Mouse (Mus musculus) hematopoietic stem cell, adult 5-6 weeks (primary cell): Measurements from ENCODE around the gene Arid3b. TPM values are rescaled to one million over a fixed set of nuclear protein-coding genes. Genes with fewer than 3 reads are reported as not detected.

Source experiments
- ATAC-seq, 2 experiments: fragments of 125-278 bp in 1 of 2; replicated peaks in 1 of 2; 2 replicates each; pipeline ENCODE4 v1.8.0; 2016 to 2017; ENCODE audit warnings: inconsistent platforms in 2 of 2, mild to moderate bottlenecking in 2 of 2, moderate number of reproducible peaks in 2 of 2, low read depth in 1 of 2, moderate TSS enrichment in 1 of 2; ENCODE audit not compliant: low FRiP score in 2 of 2, poor library complexity in 2 of 2, severe bottlenecking in 2 of 2, insufficient read depth in 1 of 2, low TSS enrichment in 1 of 2
- total RNA-seq: library from RNA; stranded (forward); fragments of 172-1452, 232-1000 nt; gene quantifications from 2 replicates; pipeline ENCODE4 v1.2.3, GENCODE M21; 2017

Arid3b gene
- total RNA-seq, 1 experiment from 2014 or later = 4.6 TPM

DNA sequence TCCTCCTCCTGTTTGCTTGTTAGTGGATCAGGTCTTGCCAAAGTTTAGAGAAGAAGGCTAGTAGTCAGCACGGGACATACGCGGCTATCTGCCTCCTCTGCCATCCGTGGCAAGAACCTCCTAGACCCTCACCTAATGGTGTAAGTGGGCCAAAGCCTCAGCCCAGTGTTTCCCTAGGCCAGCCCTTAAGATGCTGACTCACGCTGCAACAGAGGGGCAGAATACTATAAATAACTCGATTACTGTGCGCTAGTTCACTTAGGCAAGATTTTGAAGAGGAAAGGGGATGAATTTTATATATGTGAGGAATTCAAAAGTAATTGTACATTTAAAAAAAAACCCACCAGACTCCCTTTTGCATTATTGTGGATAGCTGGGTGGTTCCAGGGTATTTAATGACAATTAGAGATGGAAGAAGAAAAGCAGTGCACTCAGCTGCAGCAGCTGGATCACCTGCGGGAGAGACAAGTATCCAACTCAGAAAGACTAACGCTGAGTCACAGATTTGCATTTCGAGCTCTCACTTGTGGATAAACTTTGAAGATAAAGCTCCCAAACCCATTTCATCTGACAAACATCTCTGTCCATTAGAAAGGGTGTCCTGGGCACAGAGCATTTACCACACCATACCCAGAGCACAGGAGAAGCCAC lies 31.4 kb downstream of the Arid3b start:
- no peak; a peak in 1 of 4 replicates for ATAC-seq

DNA sequence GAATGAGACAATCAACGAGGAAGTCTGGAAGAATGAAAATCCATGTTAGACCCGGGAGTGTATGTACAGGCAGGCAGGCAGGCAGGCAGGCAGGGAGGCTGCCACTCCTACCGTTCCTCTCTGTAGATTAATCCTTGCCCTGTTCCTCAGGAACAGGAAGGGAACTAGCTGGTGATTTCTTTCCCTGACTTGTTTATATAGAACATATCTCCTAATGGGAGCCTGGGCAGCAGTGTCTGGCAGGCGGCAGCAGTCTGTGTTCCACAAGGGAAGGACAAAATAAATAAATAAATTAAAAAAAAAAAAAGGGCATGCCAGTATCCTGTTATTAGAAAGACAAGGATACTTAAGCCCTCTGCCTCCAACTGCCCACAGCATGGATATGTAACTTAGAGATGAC lies 32.8 kb downstream of the Arid3b start:
- ATAC-seq = no peak

DNA sequence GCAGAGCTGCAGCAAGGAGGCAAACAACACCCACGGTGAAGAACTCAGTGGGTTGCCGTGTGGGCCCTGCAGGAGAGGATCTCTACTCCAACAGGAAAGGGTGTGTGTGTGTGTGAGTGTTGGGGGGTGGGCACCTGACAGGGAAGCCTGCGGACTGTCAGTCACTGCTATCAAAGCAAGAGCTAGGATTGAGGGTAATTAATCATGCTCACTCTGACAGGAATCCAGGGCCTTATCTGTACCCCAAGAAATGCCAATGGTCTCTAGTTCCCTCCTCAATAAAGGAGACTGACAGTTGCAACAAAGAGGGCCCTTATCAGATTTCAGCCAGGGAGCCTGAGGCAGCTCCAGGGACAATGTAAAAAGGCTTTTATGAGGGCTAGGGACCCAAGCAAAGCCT lies 33.5 kb downstream of the Arid3b start:
- ATAC-seq = no peak

DNA sequence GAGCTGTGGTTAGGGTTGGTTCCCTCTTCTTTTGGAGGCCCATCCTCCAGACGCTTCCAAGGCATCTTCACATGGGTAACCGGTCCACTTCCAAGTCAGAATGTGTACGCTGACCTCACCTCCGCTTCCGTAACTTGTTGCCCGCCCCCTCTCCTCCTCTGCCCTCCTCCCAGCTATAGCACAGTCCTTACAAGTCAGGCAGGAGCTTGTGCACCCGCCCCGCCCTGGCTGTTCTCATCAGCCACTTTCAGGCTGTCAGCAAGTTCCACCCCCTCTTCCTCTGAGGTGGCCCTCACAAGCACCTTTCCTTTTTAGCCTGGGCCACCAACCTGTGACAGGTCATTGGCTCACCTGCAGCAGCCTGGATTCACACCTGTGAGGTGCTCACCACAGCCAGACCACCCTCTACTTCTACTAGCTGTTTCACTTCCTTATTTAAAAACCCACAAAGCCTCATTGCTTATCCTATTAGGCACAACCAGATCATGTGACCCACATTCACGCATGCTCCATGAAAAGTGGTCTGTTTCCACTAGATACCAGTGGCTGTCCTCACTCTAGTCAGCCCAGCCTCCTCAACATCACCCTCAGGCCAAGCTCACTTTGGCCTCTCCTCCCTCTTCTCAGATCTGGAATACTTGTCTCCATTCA lies 36.1 kb downstream of the Arid3b start:
- peak; percentile 34 to 73 for ATAC-seq

DNA sequence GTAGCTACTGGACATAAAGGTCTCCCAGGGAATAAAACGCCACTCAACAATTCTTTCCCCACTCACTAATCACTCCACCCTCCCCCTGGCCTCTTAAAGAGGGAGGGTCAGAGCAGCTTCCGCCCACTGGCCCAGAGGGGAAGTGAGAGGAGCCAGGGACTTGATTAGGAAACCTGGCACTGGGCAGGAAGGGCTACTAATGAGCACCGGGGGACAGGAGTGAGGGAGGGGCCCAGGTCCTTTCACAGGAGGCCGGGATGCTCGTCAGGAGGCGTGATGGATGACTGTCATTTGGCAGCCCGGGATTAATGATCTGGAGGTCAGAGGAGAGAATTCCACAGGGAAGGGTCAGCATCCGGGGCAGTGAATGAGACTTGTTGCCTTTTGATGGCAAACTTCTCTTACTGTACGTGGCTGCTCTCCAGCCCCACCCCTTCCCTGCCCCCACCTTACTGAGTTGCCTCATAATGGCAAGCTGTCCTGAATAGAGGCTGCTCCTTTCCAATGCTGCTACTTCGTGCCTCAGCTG lies 37.8 kb downstream of the Arid3b start:
- peak in 1 of 2 experiments; percentile 32; a peak in 1 of 4 replicates for ATAC-seq

DNA sequence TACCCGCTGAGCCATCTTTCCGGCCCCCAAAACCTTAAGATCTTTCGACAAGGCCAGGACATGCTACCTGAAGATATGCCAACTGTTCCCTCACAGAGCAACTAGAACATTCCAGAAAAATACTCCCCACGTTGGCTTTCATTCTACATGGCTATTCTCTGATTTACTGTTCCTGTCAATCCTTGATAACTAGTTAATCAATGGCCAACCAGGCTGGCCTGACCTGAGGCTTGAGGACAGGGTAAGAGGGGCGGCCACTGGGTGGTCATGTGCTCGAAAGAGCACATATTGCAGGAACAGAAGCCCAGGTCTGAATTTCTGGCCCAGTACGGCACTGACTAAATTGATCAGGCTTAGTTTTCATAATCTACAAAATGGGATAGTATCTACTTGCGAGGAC lies 39.1 kb downstream of the Arid3b start:
- no peak for ATAC-seq

DNA sequence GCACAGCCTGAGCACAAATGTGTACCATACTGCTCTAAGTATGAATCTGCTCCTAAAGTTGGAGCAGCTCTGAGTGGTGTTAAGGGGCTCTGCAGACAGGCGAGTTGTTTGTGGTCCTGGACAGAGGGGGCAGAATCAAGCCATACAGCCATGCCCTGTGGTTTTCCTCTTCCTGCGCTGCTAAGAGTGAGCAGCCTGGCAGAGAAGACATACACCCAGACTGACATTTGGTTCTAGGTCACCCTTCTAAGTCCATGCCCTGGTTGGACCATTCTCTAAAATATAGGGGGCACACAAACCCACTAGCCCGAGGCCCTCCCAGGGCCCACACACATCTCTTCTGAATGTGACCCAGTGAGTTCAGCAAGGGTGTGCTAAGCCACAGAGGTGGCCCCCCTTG lies 46.9 kb downstream of the Arid3b start:
- ATAC-seq = peak; percentile 77

DNA sequence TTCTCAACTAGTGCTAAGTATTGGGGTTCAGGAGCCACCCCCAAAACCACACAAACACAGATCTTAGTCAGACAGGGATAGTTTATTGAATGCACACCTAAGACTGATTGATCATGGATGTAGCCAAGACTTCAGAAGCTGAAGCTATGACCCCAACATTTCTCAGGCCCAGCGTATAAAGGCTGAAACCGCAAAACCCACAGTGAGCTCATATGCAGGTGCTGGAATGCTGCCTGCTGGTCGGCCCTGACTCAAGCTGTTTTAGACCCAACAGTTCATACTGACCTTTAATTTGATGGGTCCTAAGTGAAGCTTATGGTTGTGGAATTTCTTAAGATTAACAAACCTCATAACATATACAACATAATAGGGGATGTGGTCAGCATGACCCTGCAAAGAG lies 53.9 kb downstream of the Arid3b start:
- ATAC-seq = no peak

DNA sequence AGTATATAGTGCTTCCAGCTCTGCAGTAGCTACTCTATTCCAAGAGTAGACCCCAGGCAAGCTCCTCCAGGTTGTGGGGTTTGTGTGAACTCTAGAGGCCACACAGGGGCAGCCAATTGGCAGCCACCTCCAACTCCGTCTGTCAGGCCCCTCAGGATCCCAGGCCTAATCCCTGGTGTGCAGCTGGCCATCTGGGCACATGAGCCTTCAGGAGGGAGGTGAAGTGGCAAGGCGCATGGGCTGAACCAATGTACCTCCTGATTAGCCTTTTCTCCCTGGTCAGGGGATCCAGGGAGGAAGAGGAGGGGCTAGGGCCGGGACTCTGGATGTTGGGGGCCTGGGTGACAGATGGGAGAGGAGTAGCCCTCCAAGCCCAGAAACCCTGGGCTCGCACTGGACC lies 60.9 kb downstream of the Arid3b start:
- ATAC-seq = no peak

DNA sequence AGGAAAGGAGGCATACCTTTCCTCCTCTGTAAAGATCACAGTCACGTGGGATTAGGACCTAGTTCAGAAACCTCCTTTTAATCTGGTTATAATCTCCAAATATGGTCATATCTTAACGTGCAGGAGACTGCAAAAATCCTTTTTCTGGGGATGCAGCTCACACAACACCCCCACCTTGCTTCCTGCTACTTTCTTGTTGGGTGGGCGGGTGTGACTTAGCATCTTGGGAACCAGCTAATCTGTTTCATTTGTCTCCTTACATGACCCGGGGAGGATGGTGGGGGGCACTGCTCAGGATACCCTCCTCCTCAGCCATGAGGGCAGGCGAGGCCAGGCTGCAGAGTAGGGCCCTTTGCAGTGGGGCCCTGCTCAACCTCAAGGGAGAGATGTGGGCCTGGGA lies 61.6 kb downstream of the Arid3b start:
- no peak for ATAC-seq

DNA sequence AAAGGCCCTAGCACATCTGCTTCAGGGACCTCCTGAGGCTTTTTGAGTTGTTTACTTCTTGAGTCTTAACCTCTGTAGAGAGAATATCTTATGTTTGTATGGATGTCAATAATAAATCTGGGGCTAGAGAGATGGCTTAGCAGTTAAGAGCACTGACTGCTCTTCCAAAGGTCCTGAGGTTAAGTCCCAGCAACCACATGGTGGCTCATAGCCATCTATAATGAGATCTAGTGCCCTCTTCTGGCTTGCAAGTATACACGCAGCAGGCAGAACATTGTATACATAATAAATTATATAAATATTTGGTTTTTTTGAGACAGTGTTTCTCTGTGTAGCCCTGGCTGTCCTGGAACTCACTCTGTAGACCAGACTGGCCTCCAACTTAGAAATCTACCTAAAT lies 62.4 kb downstream of the Arid3b start:
- ATAC-seq = no peak

DNA sequence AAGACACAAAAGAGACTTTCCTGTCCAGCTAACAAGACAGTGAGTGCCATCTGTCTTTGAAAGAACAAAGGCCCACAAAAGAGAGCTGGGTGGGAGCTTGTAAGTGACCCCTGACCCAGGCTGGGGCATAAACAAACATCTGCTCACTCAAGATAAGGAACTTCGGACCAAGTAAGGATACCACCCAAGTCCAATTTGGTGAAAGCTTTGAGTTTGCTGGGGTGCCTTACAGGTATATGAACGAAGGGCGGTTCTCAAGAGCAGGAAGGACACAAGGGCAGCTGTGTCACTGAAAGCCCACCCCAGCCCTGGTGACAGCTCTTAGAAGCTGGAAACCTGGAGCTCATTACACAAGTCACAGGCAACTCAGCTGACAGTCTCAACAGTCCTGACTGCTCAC lies 62.8 kb downstream of the Arid3b start:
- ATAC-seq = no peak

DNA sequence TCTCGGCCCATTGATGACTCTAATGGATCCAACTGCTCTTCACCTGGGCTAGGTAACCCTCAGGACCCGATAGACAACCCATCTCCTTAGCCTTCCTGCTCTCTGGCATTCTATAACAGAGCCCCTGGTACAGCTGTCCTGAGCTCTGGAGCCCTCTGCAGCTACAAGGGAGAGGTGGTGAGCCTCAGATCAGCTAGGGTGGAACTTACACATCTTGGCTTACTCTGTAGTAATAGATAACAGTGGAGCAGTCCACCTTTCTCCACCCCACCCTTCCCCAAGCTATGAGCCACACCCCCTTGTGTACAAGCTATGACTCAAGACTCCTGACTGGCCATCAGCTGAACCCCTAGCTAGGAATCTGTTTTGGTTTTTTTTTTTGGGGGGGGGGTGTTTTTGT lies 65.8 kb downstream of the Arid3b start:
- ATAC-seq = no peak

DNA sequence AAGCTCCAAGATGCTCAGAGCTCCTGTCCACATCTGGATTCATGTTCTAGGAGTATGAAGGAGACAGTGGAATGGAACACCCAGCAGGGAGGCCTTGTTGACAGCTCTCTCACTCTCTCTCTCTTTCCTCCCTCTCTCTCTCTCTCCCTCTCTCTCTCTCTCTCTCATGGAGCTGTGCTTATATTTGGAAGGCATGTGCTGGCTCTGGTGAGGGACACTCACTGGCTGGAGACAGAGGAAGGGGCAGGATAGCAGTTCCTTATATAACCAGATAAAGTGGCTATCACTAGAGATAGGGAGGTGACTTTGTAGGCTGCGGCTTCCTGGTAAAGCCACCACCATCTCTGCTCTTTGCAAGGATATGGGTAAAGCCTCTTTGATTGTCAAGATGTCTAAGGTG lies 66.4 kb downstream of the Arid3b start:
- ATAC-seq = no peak

DNA sequence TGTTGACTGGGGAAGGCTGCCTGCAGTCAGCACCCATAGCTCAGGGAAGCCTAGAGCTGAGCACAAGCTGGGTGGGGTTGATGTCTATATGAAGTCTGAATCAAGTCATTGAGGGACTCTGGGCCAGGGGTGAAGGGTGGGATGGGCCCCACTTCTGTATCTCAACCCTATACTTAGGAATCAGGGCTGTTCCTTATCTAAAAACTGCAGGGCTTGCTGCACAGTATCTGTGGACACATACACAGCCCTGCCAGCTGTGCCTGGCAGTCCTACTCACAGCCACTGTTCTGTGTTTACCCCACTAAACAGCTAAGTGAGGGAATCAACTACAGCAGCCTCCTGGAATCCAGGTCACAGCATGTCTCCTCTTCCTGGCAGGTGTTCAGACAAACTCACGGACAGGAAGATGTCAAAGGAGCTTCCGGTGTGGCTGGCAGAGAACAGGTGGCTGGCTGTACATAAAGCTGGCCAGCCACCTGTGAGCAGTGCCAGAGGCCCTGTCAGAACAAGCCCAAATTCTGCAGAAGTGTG lies 67.0 kb downstream of the Arid3b start:
- ATAC-seq = no peak

DNA sequence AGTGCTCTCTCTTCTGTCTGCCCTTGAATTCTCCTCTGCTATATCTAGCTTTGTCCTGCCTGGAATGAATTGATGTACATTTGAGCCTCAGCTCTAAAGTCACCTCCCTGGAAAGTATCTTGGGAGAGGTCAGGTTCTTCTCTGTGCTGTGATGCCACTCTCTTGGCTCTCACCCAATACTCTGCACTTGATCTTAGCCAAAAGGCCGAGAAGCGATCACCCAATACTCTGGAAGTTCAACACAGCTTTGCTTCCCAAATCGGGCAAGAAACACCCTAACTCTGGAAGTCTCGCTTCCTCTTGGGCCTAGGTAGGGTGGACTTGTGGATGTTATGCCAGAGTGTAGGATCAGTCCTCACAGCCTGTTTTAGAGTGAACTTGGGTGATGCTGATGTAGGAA lies 69.4 kb downstream of the Arid3b start:
- ATAC-seq = no peak

DNA sequence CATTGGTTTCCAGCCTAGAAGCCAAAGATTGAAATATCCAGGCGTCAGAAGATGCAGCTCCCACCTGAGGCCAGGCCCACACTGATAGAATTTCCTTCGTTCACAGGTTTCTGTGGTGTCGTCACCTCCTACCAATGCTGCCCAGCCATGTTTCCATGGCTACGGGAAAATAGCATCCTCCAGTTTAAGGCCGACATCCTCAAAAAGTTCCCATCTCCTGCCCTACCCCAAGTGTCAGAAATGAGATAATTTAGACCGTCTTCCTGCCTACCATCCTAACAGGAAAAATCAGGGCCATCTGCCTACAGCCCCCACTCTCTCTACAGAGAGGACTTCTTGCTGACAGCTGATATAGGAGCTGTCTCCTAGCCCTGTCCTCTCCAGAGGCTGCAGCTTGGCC lies 70.2 kb downstream of the Arid3b start:
- ATAC-seq = no peak

DNA sequence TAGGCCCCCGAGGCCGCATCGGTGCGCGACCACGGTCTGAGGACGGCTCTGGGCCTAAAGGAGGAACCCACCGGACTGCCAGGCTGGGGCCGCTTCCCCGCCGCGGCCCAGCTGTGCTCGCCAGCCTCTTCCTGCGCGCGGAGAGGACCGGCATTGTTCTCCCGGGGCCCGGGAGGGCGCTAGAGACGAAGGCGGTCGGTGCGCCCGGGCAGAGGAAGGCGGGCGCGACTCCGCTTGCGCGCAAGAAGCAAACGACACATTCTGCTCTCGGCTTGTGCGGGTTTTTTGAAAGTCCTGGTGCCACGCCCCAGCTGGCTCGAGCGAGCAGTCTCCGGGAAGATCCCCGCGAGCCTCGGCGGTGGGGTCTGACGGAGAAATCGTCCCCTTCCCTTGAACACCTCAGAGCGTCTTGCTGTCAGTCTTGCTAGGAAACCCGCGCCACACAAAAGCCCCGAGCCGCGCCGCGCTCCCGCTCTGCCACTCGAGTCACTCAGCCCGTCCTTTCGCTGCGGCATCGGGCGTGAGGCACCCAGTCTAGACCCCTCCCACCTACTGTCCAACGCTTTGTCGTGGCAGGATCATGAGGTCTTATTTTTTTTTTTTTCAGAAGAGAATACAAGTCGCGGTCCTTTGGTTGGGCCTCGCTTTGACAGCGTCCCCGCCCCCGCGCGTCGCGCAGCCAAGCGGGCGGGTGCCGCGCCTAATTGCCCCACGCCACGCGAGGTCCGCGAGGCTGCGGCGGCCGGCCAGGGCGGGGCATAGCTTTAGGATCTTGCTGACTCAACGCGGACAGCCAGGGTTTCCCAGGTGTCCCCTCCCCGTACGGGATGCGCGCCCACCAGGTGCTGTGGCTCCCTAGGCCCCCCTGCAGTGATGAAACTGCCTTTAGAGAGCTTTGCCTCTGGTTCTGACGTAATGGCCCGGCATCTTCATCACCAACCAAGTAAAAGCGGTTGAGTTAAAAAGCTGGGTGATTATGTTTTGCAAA lies 70.9 kb downstream of the Arid3b start, which contains the start of gene Clk3:
Gene Clk3, minus strand, starts transcription at position 497 of the 988 bp plus-strand sequence.
- peak; percentile 15 to 18; a peak in 3 of 4 replicates for ATAC-seq
